In the genomic region with DNA sequence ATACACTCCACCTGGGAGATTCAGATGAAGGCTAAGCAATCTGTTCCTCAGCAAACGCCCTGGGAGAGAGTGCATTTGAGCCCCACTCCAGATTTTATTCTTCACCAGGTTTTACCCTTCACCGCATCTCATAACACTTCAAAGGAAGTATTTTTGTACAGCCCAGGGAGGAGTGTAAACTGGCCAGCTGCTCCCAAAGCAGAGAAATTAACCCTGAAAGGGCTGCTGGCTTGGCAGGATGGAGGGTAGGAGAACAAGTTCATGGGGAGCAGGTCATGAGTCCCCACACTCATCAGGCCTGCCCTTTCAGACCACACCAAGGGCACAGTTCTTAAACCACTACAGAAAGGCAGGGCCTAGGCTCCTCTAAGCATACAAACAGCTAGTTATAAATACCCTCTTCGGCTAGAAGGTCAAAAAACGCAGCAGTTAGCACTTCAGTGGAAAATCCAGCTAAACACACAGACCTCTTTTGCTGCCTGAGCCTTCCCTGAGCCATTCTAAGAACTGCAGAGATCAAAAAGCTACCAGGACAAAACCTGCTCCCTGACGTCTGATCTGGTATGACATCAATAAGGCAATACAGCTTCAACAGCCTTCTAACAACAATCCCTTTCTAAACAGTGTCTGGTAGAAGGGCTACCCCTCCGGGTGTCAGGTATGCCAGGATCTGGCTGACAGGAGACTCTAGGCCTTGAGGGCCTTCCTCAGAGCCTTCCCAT, we compare ENCODE assay signal across 8 mouse cellular contexts. TPM values are rescaled to one million over a fixed set of nuclear protein-coding genes. Genes with fewer than 3 reads are reported as not detected.
DNase-seq lines count a peak whose midpoint lies in the region; ATAC-seq and TF ChIP-seq lines count a peak whose summit lies in the region.

No protein-coding gene starts in this region.

- H3K4me3 ChIP-seq in gastrocnemius, adult 2 months: peak overlapping the region; percentile 23; the same call in 1 of the 2 replicates
- no peak overlapping the region for H3K4me3 ChIP-seq in heart, postnatal 0 days (ENCODE audit: low read depth, low read length)
- no peak overlapping the region for H3K4me3 ChIP-seq in stomach, postnatal 0 days (ENCODE audit: low read depth, low read length)

- peak overlapping the region; percentile 82 for H3K27ac ChIP-seq in gastrocnemius, adult 2 months
- peak overlapping the region; percentile 74 for H3K27ac ChIP-seq in heart, postnatal 0 days (ENCODE audit: low read depth)
- H3K27ac ChIP-seq in stomach, postnatal 0 days (replicated peaks): peak overlapping the region; percentile 82

- H3K36me3 ChIP-seq in heart, postnatal 0 days (replicated peaks; ENCODE audit: control insufficient read depth, insufficient read depth, low read length): no peaks in the 10 kb centered on the region
- H3K36me3 ChIP-seq in stomach, postnatal 0 days (ENCODE audit: control insufficient read depth, insufficient read depth, low read length): no peaks in the 10 kb centered on the region

- ATAC-seq in heart, postnatal 0 days (ENCODE audit: insufficient read depth, low read depth): peak; percentile 81
- ATAC-seq in stomach, postnatal 0 days (ENCODE audit: low FRiP score, low TSS enrichment): peak; percentile 73; the same call in 1 of the 2 replicates

- H3K27me3 ChIP-seq in heart, postnatal 0 days (ENCODE audit: control insufficient read depth, insufficient read depth, low read length): no peaks in the 10 kb centered on the region
- no peaks in the 10 kb centered on the region for H3K27me3 ChIP-seq in stomach, postnatal 0 days (ENCODE audit: control insufficient read depth, insufficient read depth, low read length)

- no peak for TF ChIP-seq CTCF in gastrocnemius, adult 2 months (IDR thresholded peaks at IDR 0.05)
- no peak for TF ChIP-seq CTCF in heart, postnatal 0 days (IDR thresholded peaks at IDR 0.05; ENCODE audit: low read depth)
- TF ChIP-seq CTCF in stomach, postnatal 0 days (IDR thresholded peaks at IDR 0.05; ENCODE audit: low read depth): no peak

- peak overlapping the region; percentile 30; the same call in 1 of the 2 replicates for H3K4me2 ChIP-seq in heart, postnatal 0 days (ENCODE audit: low read depth, low read length)
- H3K4me2 ChIP-seq in stomach, postnatal 0 days (replicated peaks; ENCODE audit: low read depth): peak overlapping the region; percentile 26

- intact Hi-C loops in gastrocnemius, adult 2 months (cut with DNase I): no loop called here

- H3K9ac ChIP-seq in heart, postnatal 0 days (replicated peaks; ENCODE audit: low read depth, low read length): peak overlapping the region; percentile 37
- H3K9ac ChIP-seq in stomach, postnatal 0 days (ENCODE audit: low read length): 0 out of 2 replicates have a peak overlapping the region, but pooled peaks have one; percentile 28

- 0 out of 2 replicates have a peak, but pooled peaks have one; percentile 61 for TF ChIP-seq EP300 in heart, postnatal 0 days (IDR thresholded peaks at IDR 0.05; ENCODE audit: low read depth)
- no peak for TF ChIP-seq EP300 in stomach, postnatal 0 days (optimal IDR thresholded peaks at IDR 0.05)

- no peaks in the 10 kb centered on the region for H3K9me3 ChIP-seq in heart, postnatal 0 days (replicated peaks; ENCODE audit: control insufficient read depth, low read length)
- no peaks in the 10 kb centered on the region for H3K9me3 ChIP-seq in stomach, postnatal 0 days (ENCODE audit: control insufficient read depth, low read length)

- WGBS in heart, postnatal 0 days: 18% methylated on average over 6 of the region's 6 CpGs
- WGBS in stomach, postnatal 0 days: 9% methylated on average over 6 of the region's 6 CpGs

- DNase-seq in gastrocnemius, adult 2 months: peak; percentile 27
- no peak for DNase-seq in gastrocnemius, adult 18-20 months (ENCODE audit: low spot score)
- peak; percentile 67 for DNase-seq in embryo, embryonic 10.5 days (ENCODE audit: low spot score)
- DNase-seq in heart, postnatal 0 days (ENCODE audit: low spot score): peak; percentile 73
- peak; percentile 45 for DNase-seq in kidney, postnatal 10 days
- DNase-seq in lung, postnatal 10 days: peak; percentile 70
- peak; percentile 41 for DNase-seq in stomach, postnatal 0 days (ENCODE audit: low spot score)
- no peak for DNase-seq in gastrocnemius, adult 8-10 months (ENCODE audit: low spot score in 2 of 2)

- H3K4me1 ChIP-seq in heart, postnatal 0 days (ENCODE audit: control insufficient read depth, insufficient read depth): peaks cover 50% of the 10 kb centered on the region
- H3K4me1 ChIP-seq in stomach, postnatal 0 days (replicated peaks; ENCODE audit: control insufficient read depth, insufficient read depth): peaks cover 21% of the 10 kb centered on the region

RNA-seq across cellular contexts. Expression of gene Znrf3, which starts 28.9 kb away (rescaled TPM):
- 1 to 10 TPM; 5.7 to 6.9 TPM for total RNA-seq in gastrocnemius, adult 2 months (2021)
- 1 to 10 TPM; 5.0 to 7.4 TPM for total RNA-seq in gastrocnemius, adult 18-20 months (2021)
- 7.0 and 14.4 TPM in 2 replicates for total RNA-seq in heart, postnatal 0 days (2014; rRNA removed; ENCODE audit: low replicate concordance)
- polyA plus RNA-seq in heart, postnatal 0 days (2015; fragmentation: Nextera tagmentation; extraction: Ambion mirVana): 5.7 and 6.4 TPM in 2 replicates
- 8.9 and 9.3 TPM in 2 replicates for polyA plus RNA-seq in stomach, postnatal 0 days (2015; fragmentation: Nextera tagmentation; extraction: Ambion mirVana)
- total RNA-seq in gastrocnemius, adult 8-10 months (2022): 1 to 10 TPM; 5.4 to 6.7 (median 6.3) TPM

Comparison
In these comparisons a context has a peak if more than half of its experiments do, and no peak if none do; other contexts are left out.
1. DNase-seq: peak in gastrocnemius, adult 2 months (single experiment), embryo, embryonic 10.5 days (single experiment), heart, postnatal 0 days (single experiment), kidney, postnatal 10 days (single experiment), lung, postnatal 10 days (single experiment) and stomach, postnatal 0 days (single experiment); none in gastrocnemius, adult 18-20 months (single experiment) and gastrocnemius, adult 8-10 months (0 of 2).
2. Peak in every context shown above with its lines, with median percentiles within 50 percentile points of each other: H3K27ac ChIP-seq.